Mouse (Mus musculus): ENCODE data around the gene Rbfox3. TPM values are rescaled to one million over a fixed set of nuclear protein-coding genes. Genes with fewer than 3 reads are reported as not detected.

The Rbfox3 gene
- polyA plus RNA-seq, 1 experiment from 2014 or later, result 0.97 TPM

DNA sequence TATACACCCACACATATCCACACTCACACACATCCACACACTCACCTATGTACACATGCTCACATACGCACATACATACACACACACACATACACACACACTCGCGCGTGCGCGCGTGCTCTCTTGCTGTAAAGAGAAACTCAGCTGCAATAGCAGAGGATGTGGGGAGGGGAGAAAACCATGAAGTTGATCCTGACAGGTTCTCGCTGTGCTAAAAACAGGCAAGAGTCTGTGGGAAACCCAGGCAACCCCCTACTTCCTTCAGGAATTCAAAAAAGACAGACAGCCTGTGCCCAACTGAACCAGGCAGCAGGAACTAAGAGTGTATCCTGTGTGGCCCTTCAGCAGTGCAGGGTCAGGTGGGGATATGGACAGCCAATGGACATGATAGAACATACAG lies 92.9 kb downstream of the Rbfox3 start:
- 88% methylated on average over 8 of the region's 8 CpGs for WGBS
- Histone ChIP-seq H3K27me3 (replicated peaks; ENCODE audit: insufficient read depth, low read length) (no peaks in the 10 kb centered on the region), H3K4me2 (replicated peaks; ENCODE audit: low read depth, low read length) (no peak overlapping the region), H3K36me3 (ENCODE audit: insufficient read depth, low read length) (no peaks in the 10 kb centered on the region), H3K4me3 (ENCODE audit: low read depth, low read length) (no peak overlapping the region), H3K9me3 (ENCODE audit: low read length) (no peaks in the 10 kb centered on the region), H3K4me1 (ENCODE audit: insufficient read depth, low read depth, low read length) (no peaks in the 10 kb centered on the region), H3K9ac (replicated peaks; ENCODE audit: low read depth) (no peak overlapping the region), H3K27ac (ENCODE audit: low read length) (no peak overlapping the region)
- no peak for ATAC-seq
- no peak for DNase-seq (ENCODE audit: low spot score)
- no peak for TF ChIP-seq CTCF (IDR thresholded peaks at IDR 0.05)
- no peak for TF ChIP-seq EP300 (IDR thresholded peaks at IDR 0.05)

DNA sequence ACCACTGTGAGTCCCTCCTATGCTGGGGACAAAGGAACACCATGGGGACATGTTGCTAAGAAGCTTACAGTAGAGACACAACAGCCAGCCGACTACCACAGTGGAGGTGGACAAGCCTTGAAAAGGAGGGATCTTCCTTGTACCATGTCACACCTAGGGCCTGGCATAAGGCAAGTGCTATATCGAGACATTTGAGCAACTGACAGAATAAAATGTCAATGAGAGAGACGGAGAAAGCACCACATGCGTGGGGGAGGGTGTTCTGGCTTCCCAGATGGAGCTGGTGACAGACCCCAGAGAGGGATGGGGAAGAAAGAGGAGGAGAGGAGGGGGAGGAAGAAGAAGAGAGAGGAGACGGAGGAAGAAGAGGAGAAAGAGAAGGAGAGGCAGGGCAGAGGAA lies 96.3 kb downstream of the Rbfox3 start:
- no peak overlapping the region for H3K9ac ChIP-seq (replicated peaks; ENCODE audit: low read depth)
- no peaks in the 10 kb centered on the region for H3K27me3 ChIP-seq (replicated peaks; ENCODE audit: insufficient read depth, low read length)
- ATAC-seq (no peak), DNase-seq (ENCODE audit: low spot score) (no peak)
- H3K4me3 ChIP-seq (ENCODE audit: low read depth, low read length), result no peak overlapping the region
- H3K36me3 ChIP-seq (ENCODE audit: insufficient read depth, low read length), result no peaks in the 10 kb centered on the region
- TF ChIP-seq EP300 (IDR thresholded peaks at IDR 0.05), result no peak
- TF ChIP-seq CTCF (IDR thresholded peaks at IDR 0.05), result no peak
- H3K4me2 ChIP-seq (replicated peaks; ENCODE audit: low read depth, low read length), result no peak overlapping the region
- H3K4me1 ChIP-seq (ENCODE audit: insufficient read depth, low read depth, low read length), result no peaks in the 10 kb centered on the region
- H3K27ac ChIP-seq (ENCODE audit: low read length), result no peak overlapping the region
- H3K9me3 ChIP-seq (ENCODE audit: low read length), result no peaks in the 10 kb centered on the region
- 68% methylated on average over 5 of the region's 5 CpGs for WGBS

DNA sequence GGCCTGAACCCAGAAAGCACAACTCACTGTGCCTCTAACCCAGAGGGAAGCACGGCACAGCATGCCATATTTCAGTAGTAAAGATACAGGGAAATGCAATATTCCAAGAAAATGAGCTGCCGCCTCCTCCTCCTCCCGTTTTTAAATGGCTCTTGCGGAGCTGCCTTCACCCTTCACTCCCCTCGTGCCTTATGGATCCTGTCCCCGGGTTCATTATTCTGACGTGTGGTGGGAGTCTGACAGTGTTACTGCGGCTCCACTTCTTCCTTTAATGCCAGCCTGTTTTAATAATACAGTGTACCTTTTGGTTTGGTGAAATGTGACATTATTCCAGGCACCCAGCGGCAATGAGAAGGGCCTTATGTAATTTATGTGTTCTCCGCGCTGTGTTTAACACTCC lies 97.5 kb downstream of the Rbfox3 start:
- TF ChIP-seq CTCF (IDR thresholded peaks at IDR 0.05), result no peak

DNA sequence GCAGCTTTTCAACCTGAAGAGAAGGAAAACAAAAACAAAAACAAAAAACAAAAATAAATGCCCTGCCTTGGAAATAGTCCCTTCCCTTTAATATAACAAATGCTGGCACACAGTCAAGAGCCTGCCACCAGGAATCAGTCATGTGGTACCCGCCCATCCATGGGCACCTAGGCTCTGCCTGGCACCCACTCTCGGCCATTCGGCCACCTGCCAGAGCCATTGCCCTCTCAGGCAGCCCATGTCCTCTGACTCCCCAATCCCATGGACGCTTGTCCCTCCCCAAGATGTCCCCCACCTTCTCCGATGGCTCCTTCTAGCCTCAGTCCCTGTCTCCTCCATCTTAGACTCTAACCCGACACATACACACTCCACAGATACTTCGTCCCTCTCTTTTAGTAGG lies 100.0 kb downstream of the Rbfox3 start:
- H3K9me3 ChIP-seq (ENCODE audit: low read length), result no peaks in the 10 kb centered on the region
- no peak overlapping the region for H3K27ac ChIP-seq (ENCODE audit: low read length)
- no peak for TF ChIP-seq EP300 (IDR thresholded peaks at IDR 0.05)
- TF ChIP-seq CTCF (IDR thresholded peaks at IDR 0.05), result no peak
- H3K36me3 ChIP-seq (ENCODE audit: insufficient read depth, low read length), result no peaks in the 10 kb centered on the region
- no peak overlapping the region for H3K4me3 ChIP-seq (ENCODE audit: low read depth, low read length)
- no peak for ATAC-seq
- WGBS, result 89% methylated on average over 7 of the region's 7 CpGs
- H3K4me2 ChIP-seq (replicated peaks; ENCODE audit: low read depth, low read length), result no peak overlapping the region
- no peaks in the 10 kb centered on the region for H3K27me3 ChIP-seq (replicated peaks; ENCODE audit: insufficient read depth, low read length)
- no peaks in the 10 kb centered on the region for H3K4me1 ChIP-seq (ENCODE audit: insufficient read depth, low read depth, low read length)
- H3K9ac ChIP-seq (replicated peaks; ENCODE audit: low read depth), result no peak overlapping the region
- DNase-seq (ENCODE audit: low spot score), result no peak

More for the DNA sequence above, 97.5 kb downstream of the Rbfox3 start:
- Histone ChIP-seq H3K27me3 (replicated peaks; ENCODE audit: insufficient read depth, low read length) (no peaks in the 10 kb centered on the region), H3K4me1 (ENCODE audit: insufficient read depth, low read depth, low read length) (no peaks in the 10 kb centered on the region), H3K4me3 (ENCODE audit: low read depth, low read length) (no peak overlapping the region), H3K9ac (replicated peaks; ENCODE audit: low read depth) (no peak overlapping the region), H3K36me3 (ENCODE audit: insufficient read depth, low read length) (no peaks in the 10 kb centered on the region), H3K27ac (ENCODE audit: low read length) (no peak overlapping the region), H3K4me2 (replicated peaks; ENCODE audit: low read depth, low read length) (no peak overlapping the region), H3K9me3 (ENCODE audit: low read length) (no peaks in the 10 kb centered on the region)
- no peak for DNase-seq (ENCODE audit: low spot score)
- ATAC-seq, result no peak
- 68% methylated on average over 11 of the region's 11 CpGs for WGBS

DNA sequence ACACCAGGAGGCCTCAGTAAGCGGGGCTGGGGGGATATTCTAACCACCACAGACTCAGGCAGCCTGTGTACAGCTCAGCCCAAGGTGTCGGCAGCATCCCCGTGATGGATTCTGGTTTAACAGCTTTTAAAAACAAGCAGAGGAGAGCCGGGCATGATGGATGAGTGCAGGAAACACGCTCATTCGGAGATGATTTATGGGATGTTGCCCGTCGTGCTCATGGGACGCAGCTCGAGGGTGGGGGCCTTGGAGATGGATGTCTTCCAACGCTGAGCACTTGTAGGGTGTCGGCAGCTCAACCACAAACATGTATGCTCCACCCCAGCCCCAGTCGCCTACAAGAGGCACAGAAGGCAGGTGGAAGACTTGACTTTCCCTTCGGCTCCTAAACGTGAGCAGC lies 103.9 kb downstream of the Rbfox3 start:
- no peaks in the 10 kb centered on the region for H3K27me3 ChIP-seq (replicated peaks; ENCODE audit: insufficient read depth, low read length)
- no peak for DNase-seq (ENCODE audit: low spot score)
- TF ChIP-seq CTCF (IDR thresholded peaks at IDR 0.05) (no peak), EP300 (IDR thresholded peaks at IDR 0.05) (no peak)
- no peak overlapping the region for H3K27ac ChIP-seq (ENCODE audit: low read length)
- no peak overlapping the region for H3K4me2 ChIP-seq (replicated peaks; ENCODE audit: low read depth, low read length)
- H3K9ac ChIP-seq (replicated peaks; ENCODE audit: low read depth), result no peak overlapping the region
- ATAC-seq, result no peak
- no peak overlapping the region for H3K4me3 ChIP-seq (ENCODE audit: low read depth, low read length)
- WGBS, result 13% methylated on average over 15 of the region's 15 CpGs
- no peaks in the 10 kb centered on the region for H3K9me3 ChIP-seq (ENCODE audit: low read length)
- H3K4me1 ChIP-seq (ENCODE audit: insufficient read depth, low read depth, low read length), result no peaks in the 10 kb centered on the region
- no peaks in the 10 kb centered on the region for H3K36me3 ChIP-seq (ENCODE audit: insufficient read depth, low read length)

DNA sequence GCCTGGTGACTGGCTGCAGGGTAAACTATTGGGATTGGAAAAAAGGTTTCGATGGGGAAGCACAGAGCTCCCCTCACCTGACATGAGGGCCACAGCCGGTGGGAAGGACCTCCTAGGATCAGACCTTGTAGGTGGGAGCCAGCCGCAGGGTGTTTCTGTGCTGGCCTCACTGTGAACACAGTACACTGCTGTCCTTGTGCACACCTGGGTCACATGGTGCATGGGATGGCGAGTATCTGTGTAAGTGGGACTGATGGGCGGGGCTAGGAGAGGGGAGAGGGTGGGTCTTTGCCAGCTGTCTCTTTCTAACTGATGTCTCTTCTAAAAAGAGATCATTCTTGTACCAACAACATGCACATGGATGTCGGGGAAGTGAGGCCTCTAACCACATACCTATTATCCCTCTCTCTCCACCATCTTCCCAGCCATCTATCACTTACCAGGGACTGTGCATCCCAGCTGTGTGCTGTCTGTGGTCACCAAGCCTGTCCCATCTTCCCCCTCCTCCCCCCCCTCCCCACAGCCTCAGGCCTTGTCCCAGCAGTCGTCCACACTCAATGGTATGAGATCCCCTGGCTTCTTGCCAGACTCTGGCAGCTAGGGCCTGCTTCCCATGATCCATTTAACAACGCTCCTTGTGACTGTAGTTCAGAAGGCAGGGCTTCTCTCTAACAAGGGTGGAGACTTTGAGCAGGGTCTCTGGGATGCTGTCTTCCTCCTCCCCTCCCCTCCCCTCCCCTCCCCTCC lies 116.4 kb downstream of the Rbfox3 start:
- ATAC-seq (peak; percentile 78), DNase-seq (ENCODE audit: low spot score) (peak; percentile 74)
- Histone ChIP-seq H3K9ac (replicated peaks; ENCODE audit: low read depth) (no peak overlapping the region), H3K4me3 (ENCODE audit: low read depth, low read length) (no peak overlapping the region), H3K4me1 (ENCODE audit: insufficient read depth, low read depth, low read length) (no peaks in the 10 kb centered on the region), H3K9me3 (ENCODE audit: low read length) (no peaks in the 10 kb centered on the region), H3K27me3 (replicated peaks; ENCODE audit: insufficient read depth, low read length) (no peaks in the 10 kb centered on the region), H3K4me2 (replicated peaks; ENCODE audit: low read depth, low read length) (no peak overlapping the region), H3K36me3 (ENCODE audit: insufficient read depth, low read length) (no peaks in the 10 kb centered on the region), H3K27ac (ENCODE audit: low read length) (no peak overlapping the region)
- 44% methylated on average over 8 of the region's 8 CpGs for WGBS
- TF ChIP-seq CTCF (IDR thresholded peaks at IDR 0.05) (no peak), EP300 (IDR thresholded peaks at IDR 0.05) (no peak)

DNA sequence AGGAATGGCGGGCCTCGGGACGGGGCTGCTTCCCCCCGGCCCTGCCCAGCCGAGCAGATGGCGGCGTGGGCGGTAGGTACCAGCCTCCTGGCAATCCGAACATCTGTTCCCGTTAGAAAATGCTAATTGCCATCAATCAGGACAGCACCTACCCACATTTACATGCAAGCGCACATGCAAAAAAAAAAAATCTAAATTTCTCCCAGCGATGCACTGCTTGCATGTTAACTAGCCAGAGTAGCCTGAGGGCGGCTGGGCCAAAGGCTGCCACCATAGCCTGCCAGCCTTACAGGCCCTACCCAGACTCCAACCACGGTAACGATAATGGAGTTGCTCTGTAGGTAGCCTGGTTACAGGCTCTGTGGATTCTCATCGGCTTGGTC lies 117.8 kb downstream of the Rbfox3 start:
- TF ChIP-seq EP300 (IDR thresholded peaks at IDR 0.05) (no peak), CTCF (IDR thresholded peaks at IDR 0.05) (no peak)
- ATAC-seq, result no peak
- H3K27me3 ChIP-seq (replicated peaks; ENCODE audit: insufficient read depth, low read length), result no peaks in the 10 kb centered on the region
- no peak overlapping the region for H3K4me2 ChIP-seq (replicated peaks; ENCODE audit: low read depth, low read length)
- no peaks in the 10 kb centered on the region for H3K9me3 ChIP-seq (ENCODE audit: low read length)
- 84% methylated on average over 16 of the region's 16 CpGs for WGBS
- H3K9ac ChIP-seq (replicated peaks; ENCODE audit: low read depth), result no peak overlapping the region
- H3K4me1 ChIP-seq (ENCODE audit: insufficient read depth, low read depth, low read length), result no peaks in the 10 kb centered on the region
- no peak overlapping the region for H3K4me3 ChIP-seq (ENCODE audit: low read depth, low read length)
- no peak overlapping the region for H3K27ac ChIP-seq (ENCODE audit: low read length)
- no peak for DNase-seq (ENCODE audit: low spot score)
- no peaks in the 10 kb centered on the region for H3K36me3 ChIP-seq (ENCODE audit: insufficient read depth, low read length)

Data from lung, postnatal 0 days (tissue).